Mouse (Mus musculus): ENCODE measurements around the gene Nt5c2. TPM values are rescaled to one million over a fixed set of nuclear protein-coding genes. Genes with fewer than 3 reads are reported as not detected.

The Nt5c2 gene
- polyA plus RNA-seq, 1 experiment from 2014 or later: 93.8 TPM

- H3K4me3 ChIP-seq (replicated peaks; ENCODE audit: low read length): no peak overlapping the region
- H3K9ac ChIP-seq: no peak overlapping the region
- ATAC-seq (ENCODE audit: low FRiP score): no peak
- H3K36me3 ChIP-seq (replicated peaks; ENCODE audit: control insufficient read depth, insufficient read depth): peaks cover 73% of the 10 kb centered on the region
- 92% methylated on average over 4 of the region's 4 CpGs for WGBS
- peaks cover 14% of the 10 kb centered on the region for H3K4me1 ChIP-seq (replicated peaks; ENCODE audit: control insufficient read depth, insufficient read depth, low read length)
- H3K9me3 ChIP-seq (ENCODE audit: control insufficient read depth, low read length): no peaks in the 10 kb centered on the region
- H3K4me2 ChIP-seq (replicated peaks): no peak overlapping the region
- H3K27me3 ChIP-seq (ENCODE audit: control insufficient read depth, insufficient read depth, low read length): no peaks in the 10 kb centered on the region
- no peak for DNase-seq (ENCODE audit: low spot score)
- no peak overlapping the region for H3K27ac ChIP-seq
These were observed 7.8 kb upstream of the Nt5c2 start for GRCm38 (mm10) chr19:47022709-47023108.

DNA sequence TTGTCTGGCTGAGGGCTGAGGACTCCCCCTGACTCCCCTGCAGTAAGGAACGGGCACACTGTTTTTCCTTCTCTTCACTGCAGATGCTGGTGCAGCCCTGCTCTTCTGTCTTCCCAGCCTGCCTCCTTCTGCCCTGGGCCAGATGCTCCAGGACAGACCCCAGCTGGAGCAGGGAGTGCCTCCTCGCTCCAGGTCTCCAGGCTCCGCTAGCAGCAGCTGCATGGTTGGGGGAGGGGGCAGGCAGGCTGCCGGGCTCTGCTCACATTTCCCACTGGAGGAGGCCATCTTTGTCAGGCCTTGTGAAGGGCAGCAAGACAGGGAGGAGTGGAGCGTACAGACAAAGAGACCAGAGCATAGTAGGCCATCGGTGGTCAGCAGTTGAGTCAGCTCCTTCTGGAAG, 4.4 kb upstream of the Nt5c2 start:
- H3K27ac ChIP-seq: peak overlapping the region; percentile 97
- peaks cover 46% of the 10 kb centered on the region for H3K36me3 ChIP-seq (replicated peaks; ENCODE audit: control insufficient read depth, insufficient read depth)
- H3K9me3 ChIP-seq (ENCODE audit: control insufficient read depth, low read length): no peaks in the 10 kb centered on the region
- peaks cover 14% of the 10 kb centered on the region for H3K4me1 ChIP-seq (replicated peaks; ENCODE audit: control insufficient read depth, insufficient read depth, low read length)
- ATAC-seq (ENCODE audit: low FRiP score): peak; percentile 28; the same call in 1 of the 2 replicates
- peak; percentile 56 for DNase-seq (ENCODE audit: low spot score)
- H3K27me3 ChIP-seq (ENCODE audit: control insufficient read depth, insufficient read depth, low read length): peaks cover 10% of the 10 kb centered on the region
- H3K4me2 ChIP-seq (replicated peaks): peak overlapping the region; percentile 83
- 5% methylated on average over 6 of the region's 6 CpGs for WGBS
- peak overlapping the region; percentile 89 for H3K4me3 ChIP-seq (replicated peaks; ENCODE audit: low read length)
- peak overlapping the region; percentile 92 for H3K9ac ChIP-seq

- DNase-seq (ENCODE audit: low spot score): peak; percentile 28
- peaks cover 10% of the 10 kb centered on the region for H3K27me3 ChIP-seq (ENCODE audit: control insufficient read depth, insufficient read depth, low read length)
- 11% methylated on average over 2 of the region's 2 CpGs for WGBS
These were observed 3.4 kb upstream of the Nt5c2 start for GRCm38 (mm10) chr19:47018330-47018729.

DNA sequence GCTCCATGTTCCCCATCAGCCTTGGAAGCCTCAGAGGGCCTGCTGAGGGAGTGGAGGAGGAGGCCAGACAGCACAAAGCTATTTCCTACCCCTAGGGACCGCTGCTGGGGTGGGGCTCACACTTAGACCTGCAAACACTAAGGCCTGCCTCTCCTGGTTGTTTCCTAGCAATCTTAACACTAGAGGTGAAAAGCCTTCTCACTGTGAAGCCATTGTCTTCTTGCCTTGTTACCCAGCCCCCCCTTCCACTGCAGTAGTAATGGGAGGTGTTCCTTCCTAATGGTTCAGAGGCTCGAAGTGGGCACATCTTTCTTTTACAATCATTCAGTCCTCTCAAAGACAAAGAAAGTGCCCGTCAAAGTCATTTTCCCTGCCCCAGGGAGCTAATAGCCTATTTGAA, 2.9 kb upstream of the Nt5c2 start:
- 4% methylated on average over 3 of the region's 3 CpGs for WGBS
- DNase-seq (ENCODE audit: low spot score): peak; percentile 47
- Histone ChIP-seq H3K9me3 (ENCODE audit: control insufficient read depth, low read length) (no peaks in the 10 kb centered on the region), H3K9ac (peak overlapping the region; percentile 92), H3K4me3 (replicated peaks; ENCODE audit: low read length) (peak overlapping the region; percentile 89), H3K4me2 (replicated peaks) (peak overlapping the region; percentile 83), H3K27me3 (ENCODE audit: control insufficient read depth, insufficient read depth, low read length) (peaks cover 10% of the 10 kb centered on the region), H3K27ac (peak overlapping the region; percentile 97), H3K4me1 (replicated peaks; ENCODE audit: control insufficient read depth, insufficient read depth, low read length) (peaks cover 14% of the 10 kb centered on the region), H3K36me3 (replicated peaks; ENCODE audit: control insufficient read depth, insufficient read depth) (peaks cover 31% of the 10 kb centered on the region)
- ATAC-seq (ENCODE audit: low FRiP score): no peak

More at GRCm38 (mm10) chr19:47018330-47018729, 3.4 kb upstream of the Nt5c2 start:
- Histone ChIP-seq H3K4me1 (replicated peaks; ENCODE audit: control insufficient read depth, insufficient read depth, low read length) (peaks cover 14% of the 10 kb centered on the region), H3K9me3 (ENCODE audit: control insufficient read depth, low read length) (no peaks in the 10 kb centered on the region), H3K9ac (peak overlapping the region; percentile 92), H3K4me3 (replicated peaks; ENCODE audit: low read length) (peak overlapping the region; percentile 89), H3K4me2 (replicated peaks) (peak overlapping the region; percentile 83), H3K27ac (peak overlapping the region; percentile 97), H3K36me3 (replicated peaks; ENCODE audit: control insufficient read depth, insufficient read depth) (peaks cover 36% of the 10 kb centered on the region)
- ATAC-seq (ENCODE audit: low FRiP score): no peak

DNA sequence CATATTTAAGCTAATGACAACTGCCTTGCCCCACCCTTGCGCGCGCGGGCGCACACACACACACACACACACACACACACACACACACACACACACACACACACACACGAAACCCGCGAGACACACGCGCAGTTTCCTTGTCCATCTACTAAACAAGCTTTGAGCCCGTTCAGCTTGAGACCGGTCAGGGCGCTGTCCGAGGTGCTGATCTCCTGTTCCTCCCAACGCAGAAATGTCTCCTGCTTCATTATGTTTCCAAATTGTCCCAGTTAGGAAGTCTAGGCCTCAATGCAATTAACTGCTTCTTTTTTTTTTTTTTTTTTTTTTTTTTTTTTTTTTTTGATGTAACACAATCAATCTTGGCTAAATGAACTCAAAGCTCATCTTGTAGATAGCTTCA, 1.5 kb upstream of the Nt5c2 start:
- peak overlapping the region; percentile 89 for H3K4me3 ChIP-seq (replicated peaks; ENCODE audit: low read length)
- H3K27ac ChIP-seq: peak overlapping the region; percentile 97
- H3K4me2 ChIP-seq (replicated peaks): peak overlapping the region; percentile 83
- WGBS: under 1% methylated on average over 15 of the region's 15 CpGs
- peak; percentile 79 for DNase-seq (ENCODE audit: low spot score)
- H3K36me3 ChIP-seq (replicated peaks; ENCODE audit: control insufficient read depth, insufficient read depth): peaks cover 17% of the 10 kb centered on the region
- peak overlapping the region; percentile 92 for H3K9ac ChIP-seq
- peaks cover 14% of the 10 kb centered on the region for H3K4me1 ChIP-seq (replicated peaks; ENCODE audit: control insufficient read depth, insufficient read depth, low read length)
- H3K27me3 ChIP-seq (ENCODE audit: control insufficient read depth, insufficient read depth, low read length): peaks cover 10% of the 10 kb centered on the region
- no peak for ATAC-seq (ENCODE audit: low FRiP score)
- no peaks in the 10 kb centered on the region for H3K9me3 ChIP-seq (ENCODE audit: control insufficient read depth, low read length)

DNA sequence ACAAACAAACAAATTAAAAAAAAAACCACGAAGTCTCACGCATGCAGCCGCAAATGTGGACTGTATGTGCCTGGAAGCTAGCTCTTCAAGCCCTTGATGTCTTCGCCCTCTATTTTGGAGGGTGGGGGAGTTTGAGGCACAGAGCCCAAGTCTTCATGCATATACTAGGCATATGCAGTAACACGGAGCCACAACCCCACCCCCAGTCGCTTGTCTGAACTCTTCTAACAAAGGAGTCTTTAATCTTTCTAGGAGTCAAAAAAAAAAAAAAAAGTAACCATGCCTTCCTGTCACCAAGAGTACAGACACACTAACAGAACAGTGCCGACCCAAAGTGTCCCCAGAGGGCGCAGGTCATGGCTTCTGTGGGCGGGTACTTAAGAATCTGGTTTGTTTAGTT, 1.0 kb upstream of the Nt5c2 start:
- peak overlapping the region; percentile 92 for H3K9ac ChIP-seq
- H3K36me3 ChIP-seq (replicated peaks; ENCODE audit: control insufficient read depth, insufficient read depth): peaks cover 12% of the 10 kb centered on the region
- peak overlapping the region; percentile 97 for H3K27ac ChIP-seq
- H3K4me1 ChIP-seq (replicated peaks; ENCODE audit: control insufficient read depth, insufficient read depth, low read length): peaks cover 13% of the 10 kb centered on the region
- peak overlapping the region; percentile 89 for H3K4me3 ChIP-seq (replicated peaks; ENCODE audit: low read length)
- H3K4me2 ChIP-seq (replicated peaks): peak overlapping the region; percentile 83
- peak; percentile 44 for DNase-seq (ENCODE audit: low spot score)
- 3% methylated on average over 9 of the region's 9 CpGs for WGBS
- no peak for ATAC-seq (ENCODE audit: low FRiP score)
- H3K27me3 ChIP-seq (ENCODE audit: control insufficient read depth, insufficient read depth, low read length): peaks cover 10% of the 10 kb centered on the region
- H3K9me3 ChIP-seq (ENCODE audit: control insufficient read depth, low read length): no peaks in the 10 kb centered on the region

GRCm38 (mm10) chr19:47015396-47015795, 443 bp upstream of the Nt5c2 start:
- Histone ChIP-seq H3K4me1 (replicated peaks; ENCODE audit: control insufficient read depth, insufficient read depth, low read length) (peaks cover 7% of the 10 kb centered on the region), H3K27me3 (ENCODE audit: control insufficient read depth, insufficient read depth, low read length) (peaks cover 10% of the 10 kb centered on the region), H3K9me3 (ENCODE audit: control insufficient read depth, low read length) (no peaks in the 10 kb centered on the region), H3K4me2 (replicated peaks) (peak overlapping the region; percentile 83), H3K27ac (peak overlapping the region; percentile 97), H3K36me3 (replicated peaks; ENCODE audit: control insufficient read depth, insufficient read depth) (peaks cover 7% of the 10 kb centered on the region), H3K4me3 (replicated peaks; ENCODE audit: low read length) (peak overlapping the region; percentile 89), H3K9ac (peak overlapping the region; percentile 92)
- DNase-seq (ENCODE audit: low spot score): no peak
- under 1% methylated on average over 37 of the region's 37 CpGs for WGBS
- ATAC-seq (ENCODE audit: low FRiP score): no peak

DNA sequence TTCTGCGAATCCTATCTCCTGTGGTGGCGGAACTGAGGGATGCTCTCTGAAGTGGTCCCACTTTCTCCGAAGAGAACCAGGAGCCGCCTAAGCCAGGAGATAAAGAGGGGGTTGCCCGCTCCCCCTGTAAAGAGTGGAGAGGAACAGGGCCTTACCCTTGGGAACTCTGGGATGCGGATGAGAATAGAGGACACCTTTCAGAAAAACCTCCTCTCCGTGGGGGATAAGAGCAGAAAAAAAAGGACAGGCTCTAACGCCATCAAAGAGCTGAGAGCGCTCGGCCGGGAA, 850 bp downstream of the Nt5c2 start:
- no peaks in the 10 kb centered on the region for H3K4me1 ChIP-seq (replicated peaks; ENCODE audit: control insufficient read depth, insufficient read depth, low read length)
- H3K4me2 ChIP-seq (replicated peaks): peak overlapping the region; percentile 83
- DNase-seq (ENCODE audit: low spot score): no peak
- H3K36me3 ChIP-seq (replicated peaks; ENCODE audit: control insufficient read depth, insufficient read depth): no peaks in the 10 kb centered on the region; the same call in 1 of the 2 replicates
- H3K4me3 ChIP-seq (replicated peaks; ENCODE audit: low read length): peak overlapping the region; percentile 89
- no peaks in the 10 kb centered on the region for H3K9me3 ChIP-seq (ENCODE audit: control insufficient read depth, low read length)
- 1% methylated on average over 11 of the region's 11 CpGs for WGBS
- H3K27ac ChIP-seq: peak overlapping the region; percentile 97
- H3K9ac ChIP-seq: peak overlapping the region; percentile 92
- ATAC-seq (ENCODE audit: low FRiP score): peak; percentile 41
- H3K27me3 ChIP-seq (ENCODE audit: control insufficient read depth, insufficient read depth, low read length): peaks cover 10% of the 10 kb centered on the region

GRCm38 (mm10) chr19:47013340-47014158, 1.4 kb downstream of the Nt5c2 start:
- peak overlapping the region; percentile 83 for H3K4me2 ChIP-seq (replicated peaks)
- H3K4me3 ChIP-seq (replicated peaks; ENCODE audit: low read length): peak overlapping the region; percentile 89
- peak overlapping the region; percentile 92 for H3K9ac ChIP-seq
- no peaks in the 10 kb centered on the region for H3K36me3 ChIP-seq (replicated peaks; ENCODE audit: control insufficient read depth, insufficient read depth)
- H3K27ac ChIP-seq: peak overlapping the region; percentile 97
- WGBS: 9% methylated on average over 20 of the region's 20 CpGs
- ATAC-seq (ENCODE audit: low FRiP score) (no peak), DNase-seq (ENCODE audit: low spot score) (peak; percentile 57)
- H3K9me3 ChIP-seq (ENCODE audit: control insufficient read depth, low read length): no peaks in the 10 kb centered on the region
- H3K27me3 ChIP-seq (ENCODE audit: control insufficient read depth, insufficient read depth, low read length): peaks cover 10% of the 10 kb centered on the region
- H3K4me1 ChIP-seq (replicated peaks; ENCODE audit: control insufficient read depth, insufficient read depth, low read length): no peaks in the 10 kb centered on the region
